Mouse (Mus musculus) heart, embryonic 16.5 days (tissue): ENCODE measurements around the gene Olfr284. TPM values are rescaled to one million over a fixed set of nuclear protein-coding genes. Genes with fewer than 3 reads are reported as not detected.
A peak's percentile ranks its signal among the peaks of the same experiment; 100 is the strongest.

Source experiments
- ATAC-seq: fragments of 200-750 bp; cut with Nextera tagmentation; replicated peaks from 2 replicates; pipeline ENCODE4 v1.8.0; 2017; ENCODE audit warnings: moderate number of reproducible peaks; ENCODE audit not compliant: insufficient read depth, low FRiP score; ENCODE audit errors: extremely low read depth
- H3K27ac ChIP-seq: fragments of 300-500 bp; sonication (generic); 2 replicates; pipeline ENCODE4 v1.5.1; 2014; ENCODE audit warnings: mild to moderate bottlenecking, low read length, control low read depth, moderate library complexity
- H3K27me3 ChIP-seq: fragments of 300-500 bp; sonication (generic); 2 replicates; pipeline ENCODE4 v1.6.1; 2014; ENCODE audit warnings: low read length, mixed read lengths; ENCODE audit not compliant: control insufficient read depth, insufficient read depth
- H3K36me3 ChIP-seq: fragments of 300-500 bp; sonication (generic); 2 replicates; pipeline ENCODE4 v1.6.1; 2014; ENCODE audit not compliant: control insufficient read depth, insufficient read depth
- H3K4me1 ChIP-seq: fragments of 300-500 bp; sonication (generic); 2 replicates; pipeline ENCODE4 v1.6.1; 2014; ENCODE audit warnings: low read length, mixed read lengths; ENCODE audit not compliant: control insufficient read depth, insufficient read depth
- H3K4me2 ChIP-seq: fragments of 300-500 bp; sonication (generic); 2 replicates; pipeline ENCODE4 v1.6.1; 2014; ENCODE audit warnings: low read depth, mild to moderate bottlenecking, control low read depth, low read length
- H3K4me3 ChIP-seq: fragments of 300-500 bp; sonication (generic); 2 replicates; pipeline ENCODE4 v1.5.1; 2014; ENCODE audit warnings: mild to moderate bottlenecking, control low read depth, low read length
- H3K9ac ChIP-seq: fragments of 300-500 bp; sonication (generic); 2 replicates; pipeline ENCODE4 v1.6.1; 2014; ENCODE audit warnings: low read length, control low read depth
- H3K9me3 ChIP-seq: fragments of 300-500 bp; sonication (generic); replicated peaks from 2 replicates; pipeline ENCODE4 v1.6.1; 2016; ENCODE audit warnings: low read length; ENCODE audit not compliant: control insufficient read depth
- WGBS: fragments of 180-500 bp; shearing (Covaris S2); extraction: QIAGEN DNeasy Blood & Tissue Kit; methylation state at CpG from one replicate; pipeline ENCODE4 v1.1.7; 2014; 5-methylcytosine and 5-hydroxymethylcytosine counted together
- polyA plus RNA-seq: library from polyadenylated mRNA; unstranded; fragments of >200 nt; fragmentation: Nextera tagmentation; extraction: Ambion mirVana; gene quantifications from 2 replicates; pipeline ENCODE4 v1.2.1, GENCODE M21; 2015

Gene Olfr284
- not detected in 2 replicates for polyA plus RNA-seq

DNA sequence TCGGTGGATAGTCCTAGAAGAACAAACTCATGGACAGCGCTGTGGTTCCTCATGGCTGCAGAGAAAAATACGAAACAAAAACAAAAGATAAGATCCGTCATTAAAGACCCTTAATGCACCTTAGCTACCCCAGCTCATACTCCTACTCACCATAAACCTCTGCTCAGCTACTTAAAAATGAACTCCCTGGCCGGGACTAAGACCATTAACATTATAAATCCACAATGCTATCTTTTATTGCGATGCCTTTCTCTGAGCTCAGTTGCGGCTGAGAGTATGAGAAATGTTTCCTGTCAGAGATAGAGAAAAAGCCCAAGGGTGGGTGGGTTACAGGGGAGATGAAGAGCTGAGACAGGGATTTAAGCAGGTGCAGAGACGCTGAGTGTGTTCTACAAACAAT lies at the start of gene Olfr284:
Gene Olfr284 (minus strand): TSS at position 101 of the 400 bp plus-strand sequence.
- no peak for ATAC-seq
- no peaks in the 10 kb centered on the region for H3K36me3 ChIP-seq
- no peak within 1 kb of the TSS for H3K9ac ChIP-seq
- no peaks in the 10 kb centered on the region for H3K27me3 ChIP-seq
- no peak within 1 kb of the TSS for H3K27ac ChIP-seq
- no peak within 1 kb of the TSS for H3K4me2 ChIP-seq
- H3K4me3 ChIP-seq, result no peak within 1 kb of the TSS
- no peaks in the 10 kb centered on the region for H3K4me1 ChIP-seq
- no peaks in the 10 kb centered on the region for H3K9me3 ChIP-seq
- 72% methylated on average over 8 of the region's 8 CpGs for WGBS

DNA sequence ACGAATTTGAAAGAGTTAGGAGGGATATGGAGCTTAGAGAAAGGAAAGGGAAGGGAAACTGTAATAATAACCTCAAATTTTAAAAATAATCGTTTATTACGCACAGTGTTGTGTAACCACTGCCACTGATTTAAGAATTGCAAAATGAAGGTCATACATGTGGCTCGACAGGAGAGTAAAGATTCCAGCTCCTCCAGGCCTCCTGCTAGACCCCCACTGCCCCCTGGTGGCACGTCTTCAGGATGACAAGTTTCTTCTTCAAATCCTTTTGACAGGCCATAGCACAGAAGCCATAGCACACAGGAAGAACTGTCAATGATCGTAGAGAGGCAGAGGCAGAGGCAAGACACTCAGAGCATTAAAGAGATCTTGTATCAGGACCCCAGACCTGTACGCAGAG lies 49.0 kb upstream of the Olfr284 start:
- H3K36me3 ChIP-seq, result no peaks in the 10 kb centered on the region
- no peak overlapping the region for H3K4me3 ChIP-seq

DNA sequence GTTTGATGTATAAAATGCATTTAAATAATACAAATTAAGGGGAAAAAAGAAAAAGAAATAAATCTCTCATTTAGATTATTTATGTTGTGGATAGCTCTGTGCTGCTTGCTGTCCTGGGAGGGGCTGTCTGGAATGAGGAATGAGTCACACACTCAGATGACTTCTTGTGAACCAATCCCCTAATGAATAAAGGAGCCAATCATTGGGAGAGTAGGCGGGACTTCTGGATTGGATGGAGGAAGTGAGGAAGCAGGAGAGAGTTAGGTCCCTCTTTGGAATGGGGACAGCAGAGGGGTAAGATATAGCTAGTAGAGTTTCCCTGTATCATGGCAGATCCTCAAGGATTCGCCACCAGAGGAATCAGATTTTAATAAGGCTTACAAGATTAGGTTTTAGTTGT lies 46.8 kb upstream of the Olfr284 start:
- no peak for ATAC-seq
- H3K4me2 ChIP-seq, result no peak overlapping the region
- no peaks in the 10 kb centered on the region for H3K27me3 ChIP-seq
- 68% methylated on average over 2 of the region's 2 CpGs for WGBS
- no peak overlapping the region for H3K9ac ChIP-seq
- no peaks in the 10 kb centered on the region for H3K9me3 ChIP-seq
- no peaks in the 10 kb centered on the region for H3K4me1 ChIP-seq
- H3K36me3 ChIP-seq, result no peaks in the 10 kb centered on the region
- no peak overlapping the region for H3K27ac ChIP-seq
- H3K4me3 ChIP-seq, result no peak overlapping the region

More for the DNA sequence above, 49.0 kb upstream of the Olfr284 start:
- Histone ChIP-seq H3K27ac (no peak overlapping the region), H3K4me2 (no peak overlapping the region), H3K27me3 (no peaks in the 10 kb centered on the region), H3K9me3 (no peaks in the 10 kb centered on the region), H3K4me1 (no peaks in the 10 kb centered on the region), H3K9ac (no peak overlapping the region)
- ATAC-seq, result peak; percentile 70; the same call in 1 of the 2 replicates
- WGBS, result 27% methylated on average over 7 of the region's 7 CpGs

DNA sequence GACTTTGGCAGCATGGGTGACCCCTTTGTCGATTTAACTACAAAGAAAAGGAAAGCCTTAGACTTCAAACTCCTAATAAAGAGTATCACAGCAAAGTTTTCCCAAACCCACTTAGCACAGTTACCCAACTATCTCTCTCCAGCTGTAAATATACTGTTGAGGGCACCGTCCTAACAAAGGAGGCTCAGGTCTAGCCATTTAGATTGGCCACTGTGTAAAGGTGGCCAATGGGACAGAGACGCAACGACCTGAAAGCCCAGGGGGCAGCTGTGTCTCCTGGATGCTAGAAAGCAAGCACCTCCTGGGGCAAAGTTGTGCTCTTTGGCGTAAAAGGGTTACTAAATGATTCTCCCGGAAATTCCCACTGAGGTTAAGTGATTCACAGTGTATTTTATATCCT lies 40.1 kb upstream of the Olfr284 start, which contains the start of gene Olfr283:
Gene Olfr283 (minus strand): TSS at position 101 of the 400 bp plus-strand sequence.
- H3K9me3 ChIP-seq, result no peaks in the 10 kb centered on the region
- H3K27me3 ChIP-seq, result no peaks in the 10 kb centered on the region
- no peaks in the 10 kb centered on the region for H3K4me1 ChIP-seq
- no peaks in the 10 kb centered on the region for H3K36me3 ChIP-seq
- no peak for ATAC-seq
- no peak within 1 kb of the TSS for H3K4me3 ChIP-seq
- WGBS, result 77% methylated on average over 6 of the region's 6 CpGs
- H3K9ac ChIP-seq, result no peak within 1 kb of the TSS
- no peak within 1 kb of the TSS for H3K27ac ChIP-seq
- H3K4me2 ChIP-seq, result no peak within 1 kb of the TSS

DNA sequence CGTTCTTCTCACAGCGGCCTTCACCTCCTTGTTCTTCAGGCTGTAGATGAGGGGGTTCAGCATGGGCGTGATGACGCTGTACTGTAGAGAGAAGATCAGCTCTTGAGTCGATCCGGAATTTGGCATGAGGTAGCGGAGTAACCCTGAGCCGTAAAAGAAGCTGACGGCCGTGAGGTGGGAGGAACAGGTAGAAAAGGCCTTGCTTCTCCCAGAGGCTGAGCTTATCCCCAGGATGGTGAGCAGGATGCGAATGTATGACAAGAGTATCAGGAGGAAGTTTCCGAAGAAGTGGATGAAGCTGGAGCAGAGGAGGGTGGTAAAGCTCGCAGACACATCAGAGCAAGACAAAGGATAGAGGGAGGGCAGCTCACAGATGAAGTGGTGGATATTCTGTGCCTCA lies 37.4 kb upstream of the Olfr284 start:
- Histone ChIP-seq H3K36me3 (no peaks in the 10 kb centered on the region), H3K4me3 (no peak overlapping the region), H3K27ac (no peak overlapping the region), H3K9me3 (no peaks in the 10 kb centered on the region), H3K4me2 (no peak overlapping the region), H3K9ac (no peak overlapping the region), H3K4me1 (no peaks in the 10 kb centered on the region), H3K27me3 (no peaks in the 10 kb centered on the region)
- no peak for ATAC-seq
- 89% methylated on average over 13 of the region's 13 CpGs for WGBS

DNA sequence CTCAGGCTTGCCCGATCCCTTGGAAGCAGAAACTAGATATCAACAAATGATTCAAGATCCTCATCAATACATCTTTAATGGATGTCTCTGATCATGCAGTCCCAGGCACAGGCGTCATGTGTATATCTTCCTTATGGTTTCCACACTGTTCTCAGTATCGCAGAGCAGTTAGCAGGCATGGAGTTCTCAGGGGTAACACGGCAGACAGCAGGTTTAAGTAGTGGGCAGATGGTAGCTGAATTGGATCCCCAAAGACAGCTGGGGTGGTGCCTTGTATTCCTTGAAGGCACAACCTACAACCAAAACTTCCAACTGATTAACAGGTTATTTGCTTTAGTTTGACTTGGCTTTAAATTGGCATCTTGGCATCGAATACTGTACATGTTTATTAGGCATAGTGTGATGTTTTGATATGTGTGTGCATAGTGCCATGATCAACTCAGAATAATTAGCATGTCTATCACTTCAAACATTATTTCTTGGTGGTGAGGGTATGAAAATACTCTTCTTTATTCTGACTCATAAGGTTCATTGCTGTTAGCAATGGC lies 23.5 kb downstream of the Olfr284 start, which contains the start of gene Olfr285:
Gene Olfr285 (minus strand): TSS at position 177 of the 548 bp plus-strand sequence.
- H3K27ac ChIP-seq, result no peak within 1 kb of the TSS
- H3K9ac ChIP-seq, result no peak within 1 kb of the TSS
- WGBS, result 88% methylated on average over 5 of the region's 5 CpGs
- no peaks in the 10 kb centered on the region for H3K36me3 ChIP-seq
- no peak within 1 kb of the TSS for H3K4me3 ChIP-seq
- H3K4me2 ChIP-seq, result no peak within 1 kb of the TSS
- no peaks in the 10 kb centered on the region for H3K27me3 ChIP-seq
- no peak for ATAC-seq
- no peaks in the 10 kb centered on the region for H3K4me1 ChIP-seq
- no peaks in the 10 kb centered on the region for H3K9me3 ChIP-seq

DNA sequence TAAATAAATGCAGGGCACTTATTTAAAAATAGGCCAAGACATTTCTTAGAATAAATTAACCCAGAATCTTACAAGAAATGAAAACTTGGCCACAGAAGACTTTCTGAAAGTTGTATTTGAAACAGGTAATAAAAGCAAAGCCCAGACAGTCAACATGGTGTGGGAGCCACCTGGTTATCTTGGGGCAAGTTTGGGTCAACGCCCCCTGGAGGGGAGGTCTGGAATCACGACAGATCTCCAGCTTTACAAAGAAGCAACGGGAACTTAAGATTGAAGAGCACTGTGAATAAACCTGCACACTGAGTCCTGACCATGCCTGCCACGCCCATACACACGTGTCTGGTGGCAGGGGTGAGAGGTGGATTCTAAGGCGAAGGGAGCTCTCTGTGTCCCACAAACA lies 25.1 kb downstream of the Olfr284 start:
- ATAC-seq, result no peak
- Histone ChIP-seq H3K4me2 (no peak overlapping the region), H3K27me3 (no peaks in the 10 kb centered on the region), H3K27ac (no peak overlapping the region), H3K36me3 (no peaks in the 10 kb centered on the region), H3K4me3 (no peak overlapping the region), H3K9ac (no peak overlapping the region), H3K4me1 (no peaks in the 10 kb centered on the region), H3K9me3 (no peaks in the 10 kb centered on the region)
- 38% methylated on average over 6 of the region's 6 CpGs for WGBS

DNA sequence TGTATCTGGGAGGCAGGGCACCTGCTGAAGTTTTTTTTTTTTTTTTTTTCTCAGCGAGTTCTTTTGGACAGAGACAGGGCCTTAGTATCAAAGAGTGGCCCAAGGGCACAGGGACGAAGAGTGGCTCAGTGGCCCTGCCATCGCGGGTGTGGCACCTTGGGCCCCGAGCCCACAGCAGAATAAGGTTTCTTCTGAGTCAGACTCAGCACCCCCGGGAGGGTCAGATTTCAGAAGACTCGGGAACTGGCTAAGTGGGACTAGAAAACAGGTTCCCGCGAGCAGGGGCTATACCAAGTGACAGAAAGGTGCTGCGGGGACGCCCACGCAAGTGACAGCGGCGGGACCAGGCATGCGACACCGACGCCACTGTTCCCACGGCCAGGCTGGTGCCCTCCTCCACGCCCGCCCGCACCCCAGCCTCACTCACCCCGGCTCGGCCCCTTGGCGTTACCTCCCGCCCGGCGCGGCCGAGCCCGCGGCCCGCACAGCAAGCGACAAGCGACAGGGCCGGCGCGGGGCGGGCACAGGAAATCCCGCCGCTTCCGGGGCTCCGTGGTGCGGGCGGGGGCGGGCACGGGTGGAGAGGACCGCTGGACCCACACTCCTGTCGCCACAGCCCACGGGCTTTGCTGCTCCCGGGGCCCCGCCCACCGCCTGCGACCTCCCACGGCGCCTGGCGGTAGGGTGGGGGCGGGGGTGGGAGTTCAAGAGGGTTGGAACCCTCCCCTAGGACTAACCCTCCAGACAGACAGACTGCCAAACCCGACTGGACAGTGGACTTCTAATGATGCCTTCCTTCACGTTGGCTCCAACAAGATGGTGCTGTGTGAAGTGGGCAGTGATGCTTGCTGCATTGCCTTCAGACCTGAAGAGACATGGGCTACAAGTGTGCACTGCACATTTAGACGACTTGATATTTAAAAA lies 44.9 kb downstream of the Olfr284 start, which contains the start of gene Zfp641:
Gene Zfp641 (minus strand): TSS at position 534 of the 924 bp plus-strand sequence.
- peak within 1 kb of the TSS; percentile 79 for H3K4me2 ChIP-seq
- 0 out of 2 replicates have a peak, but pooled peaks cover 4% of the 10 kb centered on the region for H3K27me3 ChIP-seq
- no peaks in the 10 kb centered on the region for H3K4me1 ChIP-seq
- H3K9me3 ChIP-seq, result no peaks in the 10 kb centered on the region
- H3K36me3 ChIP-seq, result no peaks in the 10 kb centered on the region
- H3K27ac ChIP-seq, result no peak within 1 kb of the TSS
- peak within 1 kb of the TSS; percentile 62 for H3K4me3 ChIP-seq
- 3% methylated on average over 52 of the region's 60 CpGs for WGBS
- H3K9ac ChIP-seq, result peak within 1 kb of the TSS; percentile 71
- 0 out of 2 replicates have a peak, but pooled peaks have one; percentile 58 for ATAC-seq

DNA sequence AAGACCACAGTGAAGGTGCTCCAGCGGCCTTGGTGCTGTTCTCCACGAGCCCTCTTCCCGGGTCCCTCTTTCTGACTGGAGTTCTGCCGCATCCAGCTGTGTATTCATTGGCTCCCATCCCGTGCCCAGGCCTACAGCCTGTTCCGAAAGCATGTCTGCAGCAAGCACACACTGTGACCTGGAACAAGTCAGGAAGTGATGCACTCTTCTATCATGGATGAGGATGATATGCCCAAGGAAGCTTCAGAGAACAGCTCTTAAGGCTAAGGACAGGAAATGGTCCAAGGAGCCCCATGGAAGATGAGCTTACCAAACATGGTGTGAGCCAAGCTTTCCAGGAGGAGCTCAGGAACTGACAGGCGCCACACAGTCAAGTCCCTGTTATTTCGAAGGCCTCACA lies 47.1 kb downstream of the Olfr284 start:
- Histone ChIP-seq H3K36me3 (no peaks in the 10 kb centered on the region), H3K4me2 (no peak overlapping the region), H3K27me3 (0 out of 2 replicates have a peak, but pooled peaks cover 4% of the 10 kb centered on the region), H3K4me1 (no peaks in the 10 kb centered on the region), H3K4me3 (no peak overlapping the region), H3K27ac (no peak overlapping the region), H3K9me3 (no peaks in the 10 kb centered on the region), H3K9ac (no peak overlapping the region)
- WGBS, result 81% methylated on average over 8 of the region's 8 CpGs
- no peak for ATAC-seq
